Mouse (Mus musculus): ENCODE results near the gene Etl4.
A peak's percentile ranks its signal among the peaks of the same experiment; 100 is the strongest.

The Etl4 gene

DNA sequence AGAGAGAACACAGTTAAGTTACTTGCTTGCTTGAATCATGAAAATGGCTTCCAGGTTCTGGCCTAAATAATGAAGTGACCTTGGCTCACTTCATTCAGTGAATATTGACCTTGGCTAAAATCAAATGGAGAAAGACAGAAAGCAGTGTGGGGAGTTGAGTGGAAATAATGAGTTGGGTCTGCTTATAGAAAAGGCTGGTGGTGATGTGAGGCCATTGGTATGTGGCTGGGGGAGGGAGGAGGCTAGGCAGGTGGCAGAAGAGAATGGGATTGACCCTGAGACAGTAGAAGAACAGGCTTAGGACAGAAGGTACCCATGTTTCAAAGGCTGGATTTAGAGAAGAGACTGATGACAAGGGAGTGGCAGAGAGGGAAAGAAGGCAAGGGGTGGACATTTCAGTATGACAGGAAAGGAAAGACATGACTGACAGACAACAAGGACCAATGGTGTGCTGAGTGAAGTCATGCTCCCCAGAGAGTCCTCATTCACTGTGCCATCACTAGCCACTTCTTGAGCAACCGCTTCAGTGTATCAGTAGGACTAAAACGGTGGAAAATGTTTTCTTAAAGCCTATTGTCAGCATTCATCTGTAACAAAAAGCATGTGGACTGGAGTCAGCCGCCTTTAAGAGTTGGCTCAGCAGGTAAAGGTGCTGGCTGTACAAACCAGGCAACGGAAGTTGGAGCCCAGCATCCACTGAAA, 854.1 kb downstream of the Etl4 start:
- DNase-seq (ENCODE audit: low spot score) = no peak

GRCm38 (mm10) chr2:20764566-20765090, 855.0 kb downstream of the Etl4 start:
- no peak for DNase-seq (ENCODE audit: low spot score)

GRCm38 (mm10) chr2:20768681-20769080, 859.1 kb downstream of the Etl4 start:
- DNase-seq (ENCODE audit: low spot score) = peak; percentile 32

DNA sequence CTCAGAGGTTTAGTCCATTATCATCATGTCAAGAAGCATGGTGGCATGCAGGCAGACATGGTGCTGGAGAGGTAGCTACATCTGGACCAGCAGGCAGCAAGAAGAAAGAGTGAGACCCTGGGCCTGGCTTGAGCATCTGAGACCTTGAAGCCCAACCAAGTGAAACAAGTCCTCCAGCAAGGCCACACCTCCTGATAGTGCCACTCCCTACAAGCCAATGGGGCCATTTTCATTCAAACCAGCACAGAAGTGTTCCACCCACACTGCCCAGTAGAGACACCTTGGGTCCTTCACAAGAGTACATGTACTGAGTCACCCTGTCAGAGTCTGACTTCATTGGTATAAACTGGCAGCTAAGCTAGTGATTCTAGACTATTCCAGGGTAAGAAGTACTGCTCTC, 860.6 kb downstream of the Etl4 start:
- DNase-seq (ENCODE audit: low spot score) = no peak

- DNase-seq (ENCODE audit: low spot score) = no peak
Observed at GRCm38 (mm10) chr2:20774462-20774861, 864.9 kb downstream of the Etl4 start.

DNA sequence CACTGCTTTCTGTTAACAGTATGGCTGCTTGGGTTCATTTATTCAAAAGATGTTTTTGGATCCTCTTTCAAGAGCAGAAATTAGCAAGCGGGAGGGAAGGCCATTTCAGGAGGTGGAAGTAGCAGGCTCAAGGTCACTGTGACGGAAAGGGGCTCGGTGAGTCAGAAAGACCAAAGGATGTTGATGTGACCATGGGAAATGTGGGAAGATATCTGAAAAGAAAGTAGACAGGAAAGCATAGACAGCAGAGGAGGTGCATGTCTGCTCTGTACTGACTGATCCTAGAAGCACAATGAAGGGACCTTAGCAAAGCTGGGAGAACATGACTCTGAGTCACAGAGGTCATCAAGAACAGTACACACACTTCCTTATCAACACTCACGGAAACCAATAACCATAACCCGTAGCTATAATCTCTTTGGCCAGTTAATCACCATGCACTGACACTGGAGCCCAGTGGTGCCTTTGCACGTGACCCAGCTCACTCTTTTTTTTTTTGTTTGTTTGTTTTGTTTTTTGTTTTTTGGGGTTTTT, 866.7 kb downstream of the Etl4 start:
- DNase-seq (ENCODE audit: low spot score) = no peak

- no peak for DNase-seq (ENCODE audit: low spot score)
Observed at GRCm38 (mm10) chr2:20777931-20778330, 868.4 kb downstream of the Etl4 start.

DNA sequence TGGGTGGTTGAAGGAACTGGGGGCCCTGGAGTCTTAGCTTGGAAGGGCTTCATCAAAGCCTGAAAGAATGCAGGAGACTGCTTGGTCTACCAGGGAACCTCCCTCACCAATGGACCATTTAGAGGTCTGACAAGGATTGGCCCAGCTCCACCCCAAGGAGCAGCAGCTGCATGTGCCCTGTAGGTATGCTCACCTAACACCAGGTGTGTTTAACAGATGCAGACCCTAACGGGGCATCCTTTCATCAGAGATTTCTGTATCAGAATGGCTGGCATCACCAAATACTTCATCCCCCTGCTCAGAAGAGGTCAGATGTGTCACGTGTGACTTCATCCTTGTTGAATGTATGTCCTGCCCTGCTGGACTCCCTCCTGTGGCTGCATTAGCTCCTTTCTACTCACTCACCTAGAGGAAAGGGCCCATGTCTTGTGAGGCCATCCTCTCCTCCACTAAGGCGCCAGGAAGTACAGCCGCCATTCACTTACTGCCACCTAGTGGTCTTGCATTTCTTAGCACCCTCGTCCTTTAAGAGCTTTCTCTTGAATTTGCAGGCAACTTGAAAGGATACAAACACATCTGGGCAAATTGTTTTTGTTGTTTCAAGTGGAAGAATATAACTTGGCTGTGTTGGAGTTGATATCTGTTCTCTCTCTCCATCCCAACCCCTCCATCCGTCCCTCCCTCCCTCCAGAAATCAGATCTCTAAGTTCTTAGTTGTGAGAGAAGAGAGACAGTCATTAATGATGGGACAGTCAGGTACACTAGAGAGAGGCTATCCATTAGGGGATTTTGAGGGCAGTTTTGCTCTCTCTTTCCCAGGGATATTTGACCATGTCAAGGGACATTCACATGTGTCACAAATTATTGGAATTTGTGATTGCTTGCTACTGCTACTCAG, 870.2 kb downstream of the Etl4 start:
- DNase-seq (ENCODE audit: low spot score) = peak; percentile 18

DNA sequence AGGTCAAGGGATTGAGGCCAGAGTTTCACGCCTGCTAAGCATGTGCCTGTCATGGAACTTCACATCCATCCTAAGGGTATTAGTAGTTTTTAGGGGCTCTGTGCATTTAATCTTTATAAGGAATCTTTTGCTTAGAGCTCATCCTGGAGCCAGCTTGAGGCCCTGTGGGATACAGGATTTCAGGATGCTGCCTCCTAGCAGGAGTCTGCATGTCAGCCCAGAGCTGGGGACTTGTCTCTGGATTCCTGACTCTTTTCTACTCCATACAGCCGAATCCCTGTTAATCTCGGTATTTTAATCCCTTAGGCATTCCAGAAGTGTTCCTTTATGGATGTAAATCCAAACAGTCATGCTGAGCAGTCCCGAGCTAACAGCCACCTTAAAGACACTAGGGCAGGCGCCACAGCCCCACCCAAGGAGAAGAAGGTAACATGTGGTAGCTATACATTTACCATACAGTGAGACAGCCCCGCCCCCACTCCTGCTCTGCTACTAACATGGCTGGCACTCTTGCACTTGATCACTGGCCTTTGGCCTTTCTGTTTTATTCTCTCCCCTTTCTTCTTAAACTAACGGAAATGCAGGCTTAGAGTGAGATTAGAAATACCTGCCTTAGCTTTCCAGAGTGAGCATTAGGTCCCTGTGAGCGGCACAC, 891.8 kb downstream of the Etl4 start:
- no peak for DNase-seq (ENCODE audit: low spot score)

GRCm38 (mm10) chr2:20811506-20811905, 901.9 kb downstream of the Etl4 start:
- peak; percentile 13 for DNase-seq (ENCODE audit: low spot score)

DNA sequence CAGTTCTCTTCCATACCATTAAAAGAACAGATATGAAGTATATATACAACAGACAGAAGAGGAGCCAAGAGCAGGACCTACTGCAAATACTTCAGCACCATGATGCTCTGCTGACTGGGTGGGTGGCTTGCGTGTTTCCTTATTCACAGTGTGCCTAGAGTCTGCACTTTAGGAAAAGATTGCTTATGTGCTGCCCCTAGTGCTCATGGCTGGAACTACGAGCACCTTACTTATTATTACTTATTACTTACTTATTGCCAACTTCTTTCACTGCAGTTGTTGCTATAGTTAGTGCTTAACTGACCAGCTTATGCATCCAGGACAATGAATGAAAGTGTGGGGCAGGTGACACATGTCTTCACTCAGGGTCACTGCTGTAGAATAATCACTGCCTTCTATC, 904.4 kb downstream of the Etl4 start:
- DNase-seq (ENCODE audit: low spot score) = no peak

- DNase-seq (ENCODE audit: low spot score) = no peak
Observed at GRCm38 (mm10) chr2:20818226-20818625, 908.6 kb downstream of the Etl4 start.

GRCm38 (mm10) chr2:20826258-20826657, 916.7 kb downstream of the Etl4 start:
- no peak for DNase-seq (ENCODE audit: low spot score)

DNA sequence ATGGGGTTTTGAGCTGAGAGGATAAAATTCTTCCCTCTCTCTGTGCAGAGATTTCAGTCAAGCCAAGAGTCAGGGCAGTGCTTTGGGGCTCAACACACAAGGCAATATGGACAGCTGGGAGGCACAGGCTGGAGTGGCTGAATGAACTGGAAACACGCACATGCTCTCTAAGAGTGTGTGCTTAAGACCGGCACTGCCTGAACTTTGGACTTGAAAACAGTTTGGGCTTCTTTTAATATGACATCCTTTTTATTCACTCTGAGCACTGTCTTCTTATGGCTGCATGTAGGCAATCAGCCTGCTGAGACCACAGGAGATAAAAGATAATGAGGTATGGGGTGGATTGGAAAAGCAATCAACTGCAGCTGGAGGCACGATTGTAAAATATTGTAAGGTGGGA, 921.3 kb downstream of the Etl4 start:
- DNase-seq (ENCODE audit: low spot score) = no peak

GRCm38 (mm10) chr2:20831608-20832406, 922.2 kb downstream of the Etl4 start:
- DNase-seq (ENCODE audit: low spot score) = no peak

DNA sequence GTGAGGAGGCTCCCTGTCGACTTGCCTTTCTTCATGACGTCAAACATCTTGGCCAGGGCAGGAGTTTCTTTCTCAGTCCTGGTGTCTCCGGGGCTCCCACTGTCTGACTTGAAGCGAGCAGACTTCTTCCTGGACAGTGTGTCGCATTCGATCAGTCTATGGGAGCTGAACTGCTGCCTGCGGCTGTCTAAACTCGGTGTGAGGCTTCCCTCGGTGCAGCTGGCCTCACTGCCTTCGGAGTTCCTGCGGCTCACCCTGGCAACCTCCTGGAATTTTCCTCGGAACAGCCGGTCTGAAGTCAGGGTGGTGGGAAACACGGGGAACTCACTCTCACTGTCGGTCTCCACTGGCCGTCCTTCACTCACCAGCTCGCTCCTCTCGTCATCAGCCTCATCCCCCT, 939.8 kb downstream of the Etl4 start:
- DNase-seq (ENCODE audit: low spot score) = no peak

Measured in testis, postnatal 14 days (tissue).